In genomic region chr7:66162981-66163380, GRCm38 (mm10) we compare ENCODE assay signal across 13 mouse cellular contexts.
"Had no signal": no experiment of that assay in that cellular context is flagged by ENCODE, and none has a peak within 500 bp of the region (broad histone marks: within the 10 kb centered on the region; RNA-seq: fewer than 3 reads in every experiment).

No protein-coding gene starts in this region.

- H3K9ac ChIP-seq: limb, embryonic 12.5 days; lung, embryonic 15.5 days; midbrain, embryonic 12.5 days had no signal

- H3K27me3 ChIP-seq: limb, embryonic 12.5 days; lung, embryonic 15.5 days; megakaryocyte, embryonic 14.5 days; midbrain, embryonic 12.5 days had no signal

- H3K9me3 ChIP-seq: limb, embryonic 12.5 days; lung, embryonic 15.5 days; megakaryocyte, embryonic 14.5 days; midbrain, embryonic 12.5 days had no signal

- H3K36me3 ChIP-seq: lung, embryonic 15.5 days; midbrain, embryonic 12.5 days had no signal

- DNase-seq: kidney, adult 8-10 months; kidney, postnatal 4 days; lung, postnatal 14 days; right cerebral cortex, postnatal 14 days; thymus, adult 18-20 months; thymus, postnatal 14 days had no signal

- H3K4me3 ChIP-seq: layer of hippocampus, adult 2 months; limb, embryonic 12.5 days; lung, embryonic 15.5 days; megakaryocyte, embryonic 14.5 days; midbrain, embryonic 12.5 days had no signal

- H3K4me2 ChIP-seq: limb, embryonic 12.5 days; lung, embryonic 15.5 days; midbrain, embryonic 12.5 days had no signal

- H3K27ac ChIP-seq: kidney, postnatal 0 days; layer of hippocampus, adult 2 months; limb, embryonic 12.5 days; macrophage; midbrain, embryonic 12.5 days had no signal
